Mouse (Mus musculus): Measurements from ENCODE around the gene Rbm24. TPM values are rescaled to one million over a fixed set of nuclear protein-coding genes. Genes with fewer than 3 reads are reported as not detected.

The Rbm24 gene
- polyA plus RNA-seq, 1 experiment from 2014 or later = 141 TPM

- Histone ChIP-seq H3K9ac (ENCODE audit: low read length) (no peak overlapping the region), H3K36me3 (ENCODE audit: control insufficient read depth, insufficient read depth, low read length) (no peaks in the 10 kb centered on the region), H3K27ac (replicated peaks in 1 of 2; ENCODE audit: control insufficient read depth in 1 of 2, insufficient read depth in 1 of 2, low read depth in 2 of 2, low read length in 2 of 2) (no peak overlapping the region), H3K27me3 (ENCODE audit: control insufficient read depth, insufficient read depth, low read length) (no peaks in the 10 kb centered on the region), H3K4me1 (ENCODE audit: control insufficient read depth in 2 of 2, insufficient read depth in 2 of 2, low read length in 2 of 2) (peaks cover 3 to 19% of the 10 kb centered on the region in 2 experiments; a peak in 3 of 4 replicates), H3K4me2 (ENCODE audit: low read length) (no peak overlapping the region), H3K4me3 (ENCODE audit: control insufficient read depth in 1 of 2, insufficient read depth in 1 of 2, low read depth in 1 of 2, low read length in 2 of 2) (no peak overlapping the region), H3K9me3 (ENCODE audit: control insufficient read depth, low read length) (no peaks in the 10 kb centered on the region)
- 57% methylated on average over 3 of the region's 3 CpGs for WGBS
- ATAC-seq (ENCODE audit: insufficient number of reproducible peaks, insufficient read depth, low FRiP score, low read depth) = no peak
Measured at GRCm38 (mm10) chr13:46451548-46451947, 33.3 kb downstream of the Rbm24 start.

- no peak overlapping the region for H3K27ac ChIP-seq (replicated peaks in 1 of 2; ENCODE audit: control insufficient read depth in 1 of 2, insufficient read depth in 1 of 2, low read depth in 2 of 2, low read length in 2 of 2)
- no peaks in the 10 kb centered on the region for H3K27me3 ChIP-seq (ENCODE audit: control insufficient read depth, insufficient read depth, low read length)
- no peaks in the 10 kb centered on the region for H3K36me3 ChIP-seq (ENCODE audit: control insufficient read depth, insufficient read depth, low read length)
- H3K4me1 ChIP-seq (ENCODE audit: control insufficient read depth in 2 of 2, insufficient read depth in 2 of 2, low read length in 2 of 2) = no peaks in the 10 kb centered on the region
- no peak overlapping the region for H3K9ac ChIP-seq (ENCODE audit: low read length)
- no peaks in the 10 kb centered on the region for H3K9me3 ChIP-seq (ENCODE audit: control insufficient read depth, low read length)
- ATAC-seq (ENCODE audit: insufficient number of reproducible peaks, insufficient read depth, low FRiP score, low read depth) = no peak
- WGBS = 91% methylated on average over 10 of the region's 10 CpGs
- H3K4me3 ChIP-seq (ENCODE audit: control insufficient read depth in 1 of 2, insufficient read depth in 1 of 2, low read depth in 1 of 2, low read length in 2 of 2) = no peak overlapping the region
- H3K4me2 ChIP-seq (ENCODE audit: low read length) = no peak overlapping the region
Measured at GRCm38 (mm10) chr13:46459546-46459945, 41.3 kb downstream of the Rbm24 start.

GRCm38 (mm10) chr13:46462280-46462679 is 44.0 kb downstream of the Rbm24 start:
- Histone ChIP-seq H3K9ac (ENCODE audit: low read length) (no peak overlapping the region), H3K4me3 (ENCODE audit: control insufficient read depth in 1 of 2, insufficient read depth in 1 of 2, low read depth in 1 of 2, low read length in 2 of 2) (no peak overlapping the region), H3K4me1 (ENCODE audit: control insufficient read depth in 2 of 2, insufficient read depth in 2 of 2, low read length in 2 of 2) (no peaks in the 10 kb centered on the region; a peak in 1 of 4 replicates), H3K36me3 (ENCODE audit: control insufficient read depth, insufficient read depth, low read length) (no peaks in the 10 kb centered on the region), H3K9me3 (ENCODE audit: control insufficient read depth, low read length) (no peaks in the 10 kb centered on the region), H3K27me3 (ENCODE audit: control insufficient read depth, insufficient read depth, low read length) (no peaks in the 10 kb centered on the region), H3K27ac (replicated peaks in 1 of 2; ENCODE audit: control insufficient read depth in 1 of 2, insufficient read depth in 1 of 2, low read depth in 2 of 2, low read length in 2 of 2) (no peak overlapping the region), H3K4me2 (ENCODE audit: low read length) (no peak overlapping the region)
- no peak for ATAC-seq (ENCODE audit: insufficient number of reproducible peaks, insufficient read depth, low FRiP score, low read depth)
- 85% methylated on average over 4 of the region's 4 CpGs for WGBS

- no peak for ATAC-seq (ENCODE audit: insufficient number of reproducible peaks, insufficient read depth, low FRiP score, low read depth)
- Histone ChIP-seq H3K9me3 (ENCODE audit: control insufficient read depth, low read length) (no peaks in the 10 kb centered on the region), H3K4me3 (ENCODE audit: control insufficient read depth in 1 of 2, insufficient read depth in 1 of 2, low read depth in 1 of 2, low read length in 2 of 2) (no peak overlapping the region), H3K4me2 (ENCODE audit: low read length) (no peak overlapping the region), H3K4me1 (ENCODE audit: control insufficient read depth in 2 of 2, insufficient read depth in 2 of 2, low read length in 2 of 2) (no peaks in the 10 kb centered on the region; a peak in 1 of 4 replicates), H3K27ac (replicated peaks in 1 of 2; ENCODE audit: control insufficient read depth in 1 of 2, insufficient read depth in 1 of 2, low read depth in 2 of 2, low read length in 2 of 2) (no peak overlapping the region), H3K36me3 (ENCODE audit: control insufficient read depth, insufficient read depth, low read length) (no peaks in the 10 kb centered on the region), H3K27me3 (ENCODE audit: control insufficient read depth, insufficient read depth, low read length) (no peaks in the 10 kb centered on the region), H3K9ac (ENCODE audit: low read length) (no peak overlapping the region)
- WGBS = 73% methylated on average over 3 of the region's 3 CpGs
Measured at GRCm38 (mm10) chr13:46463764-46464163, 45.5 kb downstream of the Rbm24 start.

GRCm38 (mm10) chr13:46468251-46468650 is 50.0 kb downstream of the Rbm24 start:
- no peak overlapping the region for H3K9ac ChIP-seq (ENCODE audit: low read length)

GRCm38 (mm10) chr13:46469536-46469935 is 51.3 kb downstream of the Rbm24 start:
- 82% methylated on average over 2 of the region's 2 CpGs for WGBS
- Histone ChIP-seq H3K9ac (ENCODE audit: low read length) (no peak overlapping the region), H3K4me2 (ENCODE audit: low read length) (no peak overlapping the region), H3K27ac (replicated peaks in 1 of 2; ENCODE audit: control insufficient read depth in 1 of 2, insufficient read depth in 1 of 2, low read depth in 2 of 2, low read length in 2 of 2) (no peak overlapping the region), H3K4me3 (ENCODE audit: control insufficient read depth in 1 of 2, insufficient read depth in 1 of 2, low read depth in 1 of 2, low read length in 2 of 2) (no peak overlapping the region), H3K9me3 (ENCODE audit: control insufficient read depth, low read length) (no peaks in the 10 kb centered on the region), H3K36me3 (ENCODE audit: control insufficient read depth, insufficient read depth, low read length) (no peaks in the 10 kb centered on the region), H3K27me3 (ENCODE audit: control insufficient read depth, insufficient read depth, low read length) (no peaks in the 10 kb centered on the region), H3K4me1 (ENCODE audit: control insufficient read depth in 2 of 2, insufficient read depth in 2 of 2, low read length in 2 of 2) (no peaks in the 10 kb centered on the region; a peak in 1 of 4 replicates)
- ATAC-seq (ENCODE audit: insufficient number of reproducible peaks, insufficient read depth, low FRiP score, low read depth) = no peak

More at GRCm38 (mm10) chr13:46468251-46468650, 50.0 kb downstream of the Rbm24 start:
- H3K27me3 ChIP-seq (ENCODE audit: control insufficient read depth, insufficient read depth, low read length) = no peaks in the 10 kb centered on the region
- H3K4me1 ChIP-seq (ENCODE audit: control insufficient read depth in 2 of 2, insufficient read depth in 2 of 2, low read length in 2 of 2) = no peaks in the 10 kb centered on the region; a peak in 1 of 4 replicates
- H3K4me3 ChIP-seq (ENCODE audit: control insufficient read depth in 1 of 2, insufficient read depth in 1 of 2, low read depth in 1 of 2, low read length in 2 of 2) = no peak overlapping the region
- H3K27ac ChIP-seq (replicated peaks in 1 of 2; ENCODE audit: control insufficient read depth in 1 of 2, insufficient read depth in 1 of 2, low read depth in 2 of 2, low read length in 2 of 2) = no peak overlapping the region
- ATAC-seq (ENCODE audit: insufficient number of reproducible peaks, insufficient read depth, low FRiP score, low read depth) = no peak
- no peaks in the 10 kb centered on the region for H3K36me3 ChIP-seq (ENCODE audit: control insufficient read depth, insufficient read depth, low read length)
- WGBS = 43% methylated on average over 8 of the region's 8 CpGs
- no peaks in the 10 kb centered on the region for H3K9me3 ChIP-seq (ENCODE audit: control insufficient read depth, low read length)
- H3K4me2 ChIP-seq (ENCODE audit: low read length) = no peak overlapping the region

Other genes starting within 250 kb of the Rbm24 start
- 0.30 TPM in 1 of 2 replicates, not detected in the other for gene Stmnd1, start 144.7 kb upstream of the Rbm24 start, polyA plus RNA-seq (2014; fragmentation: Nextera tagmentation; extraction: Ambion mirVana)
- gene Cap2, start 83.4 kb downstream of the Rbm24 start, polyA plus RNA-seq (2014; fragmentation: Nextera tagmentation; extraction: Ambion mirVana) = 157 and 159 TPM in 2 replicates

All from heart, embryonic 14.5 days (tissue).